Mouse (Mus musculus) testis, adult 10 weeks (tissue): Measurements from ENCODE around the gene Saa4. TPM values are rescaled to one million over a fixed set of nuclear protein-coding genes. Genes with fewer than 3 reads are reported as not detected.

Source experiments
- polyA plus RNA-seq: library from polyadenylated mRNA; stranded (reverse); fragments of 350-450 nt; fragmentation: Illumina TruSeq; extraction: RNeasy Lipid Tissue Mini Kit (QIAGEN cat#74804); gene quantifications from one replicate; pipeline ENCODE4 v1.2.3, GENCODE M21; 2014; ENCODE audit warnings: low read depth, low replicate concordance

The Saa4 gene
- polyA plus RNA-seq = 0.25 TPM

GRCm38 (mm10) chr7:46732458-46732857 lies at the start of gene Saa4:
Gene Saa4, minus strand, starts transcription at chr7:46732603.

GRCm38 (mm10) chr7:46751490-46751889 lies 19.1 kb upstream of the Saa4 start, which contains the start of gene Saa2:
Gene Saa2, plus strand, starts transcription at chr7:46751790.

GRCm38 (mm10) chr7:46742880-46743279 lies 10.5 kb upstream of the Saa4 start, which contains the start of gene Saa1:
Gene Saa1, minus strand, starts transcription at chr7:46742980.

GRCm38 (mm10) chr7:46715600-46715999 lies 16.8 kb downstream of the Saa4 start, which contains the start of gene Saa3:
Gene Saa3, minus strand, starts transcription at chr7:46715700.

GRCm38 (mm10) chr7:46710390-46710844 lies 22.0 kb downstream of the Saa4 start, which contains the start of gene Saal1:
Gene Saal1, minus strand, starts transcription at chr7:46710680.

Other genes with a start within 250 kb of the Saa4 start
- gene Sergef, start 92.8 kb downstream of the Saa4 start, polyA plus RNA-seq = 0.38 TPM
- gene Tph1, start 60.1 kb downstream of the Saa4 start, polyA plus RNA-seq = 0.18 TPM
- 7.2 TPM for gene Saal1, start 21.9 kb downstream of the Saa4 start, polyA plus RNA-seq
- not detected for gene Saa3, start 16.9 kb downstream of the Saa4 start, polyA plus RNA-seq
- 1.3 TPM for gene Saa1, start 10.4 kb upstream of the Saa4 start, polyA plus RNA-seq
- not detected for gene Saa2, start 19.2 kb upstream of the Saa4 start, polyA plus RNA-seq
- 23.2 TPM for gene Hps5, start 63.5 kb upstream of the Saa4 start, polyA plus RNA-seq
- 238 TPM for gene Gtf2h1, start 63.5 kb upstream of the Saa4 start, polyA plus RNA-seq
- 370 TPM for gene Ldha, start 108.9 kb upstream of the Saa4 start, polyA plus RNA-seq
- 3,731 TPM for gene Ldhc, start 128.6 kb upstream of the Saa4 start, polyA plus RNA-seq
- 180 TPM for gene Tsg101, start 187.4 kb upstream of the Saa4 start, polyA plus RNA-seq
- 15.7 TPM for gene Uevld, start 225.9 kb upstream of the Saa4 start, polyA plus RNA-seq